Mouse (Mus musculus) stomach, embryonic 14.5 days (tissue): ENCODE measurements at regions not wholly inside any gene's neighbourhood (a gene's known extent, or its start where the extent isn't known, plus 50 kb on each side); places are given as distances from the start of the nearest gene placed in this dataset.
"Not testable (repeated sequence)": the region's sequence is repeated elsewhere in the genome, so short reads cannot be mapped to it uniquely, and the experiment has no call there.

ENCODE experiments used
- ATAC-seq: fragments of 200-750 bp; cut with Nextera tagmentation; 2 replicates; pipeline ENCODE4 v1.8.0; 2017; ENCODE audit warnings: low read depth, moderate TSS enrichment; ENCODE audit not compliant: insufficient number of reproducible peaks, insufficient read depth, low FRiP score
- H3K27ac ChIP-seq: fragments of 300-500 bp; sonication (generic); 2 replicates; pipeline ENCODE4 v1.5.1; 2014; ENCODE audit warnings: mild to moderate bottlenecking, low read length, moderate library complexity, mixed read lengths
- H3K27me3 ChIP-seq: fragments of 300-500 bp; sonication (generic); 2 replicates; pipeline ENCODE4 v1.6.1; 2014; ENCODE audit warnings: low read length, control low read depth, mixed read lengths; ENCODE audit not compliant: control insufficient read depth, insufficient read depth
- H3K36me3 ChIP-seq: fragments of 300-500 bp; sonication (generic); 2 replicates; pipeline ENCODE4 v1.6.1; 2014; ENCODE audit warnings: mild to moderate bottlenecking, control low read depth, low read length, moderate library complexity, mixed read lengths; ENCODE audit not compliant: control insufficient read depth, insufficient read depth
- H3K4me1 ChIP-seq: fragments of 300-500 bp; sonication (generic); 2 replicates; pipeline ENCODE4 v1.6.1; 2014; ENCODE audit warnings: low read length, control low read depth, mixed read lengths; ENCODE audit not compliant: control insufficient read depth, insufficient read depth
- H3K4me2 ChIP-seq: fragments of 300-500 bp; sonication (generic); replicated peaks from 2 replicates; pipeline ENCODE4 v1.6.1; 2014; ENCODE audit warnings: low read depth, low read length, control low read depth
- H3K4me3 ChIP-seq: fragments of 300-500 bp; sonication (generic); 2 replicates; pipeline ENCODE4 v1.5.1; 2014; ENCODE audit warnings: low read depth, low read length, control low read depth
- H3K9ac ChIP-seq: fragments of 300-500 bp; sonication (generic); replicated peaks from 2 replicates; pipeline ENCODE4 v1.6.1; 2014; ENCODE audit warnings: low read depth, mild to moderate bottlenecking, control low read depth, low read length, moderate library complexity, mixed read lengths
- H3K9me3 ChIP-seq: fragments of 300-500 bp; sonication (generic); 2 replicates; pipeline ENCODE4 v1.6.1; 2016; ENCODE audit warnings: low read depth, low read length, control low read depth; ENCODE audit not compliant: control insufficient read depth
- WGBS: fragments of 180-500 bp; shearing (Covaris S2); extraction: QIAGEN DNeasy Blood & Tissue Kit; methylation state at CpG from one replicate; pipeline ENCODE4 v1.1.7; 2014; 5-methylcytosine and 5-hydroxymethylcytosine counted together

GRCm38 (mm10) chr12:65371650-65372049 lies 146.3 kb downstream of the Wdr20rt start:
- Histone ChIP-seq H3K4me1 (no peaks in the 10 kb centered on the region), H3K9ac (no peak overlapping the region), H3K27ac (no peak overlapping the region), H3K36me3 (no peaks in the 10 kb centered on the region), H3K27me3 (no peaks in the 10 kb centered on the region), H3K4me2 (no peak overlapping the region), H3K4me3 (no peak overlapping the region), H3K9me3 (no peaks in the 10 kb centered on the region)
- no peak for ATAC-seq
- WGBS, result 80% methylated on average over 2 of the region's 2 CpGs

- no peak overlapping the region for H3K27ac ChIP-seq
- H3K9me3 ChIP-seq, result no peaks in the 10 kb centered on the region
- no peaks in the 10 kb centered on the region for H3K36me3 ChIP-seq
- no peak overlapping the region for H3K9ac ChIP-seq
- no peak overlapping the region for H3K4me3 ChIP-seq
- H3K4me2 ChIP-seq, result no peak overlapping the region
- H3K4me1 ChIP-seq, result no peaks in the 10 kb centered on the region
- no peaks in the 10 kb centered on the region for H3K27me3 ChIP-seq
- no peak for ATAC-seq
- WGBS, result 85% methylated on average over 1 of the region's 1 CpGs
Measured at GRCm38 (mm10) chr12:65379321-65379720, 154.0 kb downstream of the Wdr20rt start.

GRCm38 (mm10) chr12:65382118-65382791 lies 156.9 kb downstream of the Wdr20rt start:
- no peaks in the 10 kb centered on the region for H3K36me3 ChIP-seq
- ATAC-seq, result no peak
- 54% methylated on average over 5 of the region's 5 CpGs for WGBS
- H3K9me3 ChIP-seq, result no peaks in the 10 kb centered on the region
- no peak overlapping the region for H3K9ac ChIP-seq
- H3K4me3 ChIP-seq, result no peak overlapping the region
- no peaks in the 10 kb centered on the region for H3K4me1 ChIP-seq
- no peak overlapping the region for H3K4me2 ChIP-seq
- H3K27ac ChIP-seq, result no peak overlapping the region
- no peaks in the 10 kb centered on the region for H3K27me3 ChIP-seq

- H3K27ac ChIP-seq, H3K4me2 ChIP-seq, H3K4me1 ChIP-seq, H3K9ac ChIP-seq, H3K4me3 ChIP-seq, H3K9me3 ChIP-seq, H3K27me3 ChIP-seq, ATAC-seq, H3K36me3 ChIP-seq: not testable (repeated sequence)
- 91% methylated on average over 11 of the region's 11 CpGs for WGBS
Measured at GRCm38 (mm10) chr12:65382796-65383195, 157.5 kb downstream of the Wdr20rt start.

GRCm38 (mm10) chr12:65386005-65386645 lies 160.8 kb downstream of the Wdr20rt start:
- ATAC-seq, result no peak
- Histone ChIP-seq H3K4me2 (no peak overlapping the region), H3K4me1 (no peaks in the 10 kb centered on the region), H3K9ac (no peak overlapping the region), H3K9me3 (no peaks in the 10 kb centered on the region), H3K27ac (no peak overlapping the region), H3K27me3 (no peaks in the 10 kb centered on the region), H3K36me3 (no peaks in the 10 kb centered on the region), H3K4me3 (no peak overlapping the region)
- 57% methylated on average over 2 of the region's 2 CpGs for WGBS

- H3K27ac ChIP-seq, result no peak overlapping the region
- H3K9ac ChIP-seq, result no peak overlapping the region
- no peaks in the 10 kb centered on the region for H3K4me1 ChIP-seq
- no peaks in the 10 kb centered on the region for H3K27me3 ChIP-seq
- H3K4me2 ChIP-seq, result no peak overlapping the region
- no peaks in the 10 kb centered on the region for H3K36me3 ChIP-seq
- no peak for ATAC-seq
- no peak overlapping the region for H3K4me3 ChIP-seq
- H3K9me3 ChIP-seq, result no peaks in the 10 kb centered on the region
Measured at GRCm38 (mm10) chr12:65387042-65387441, 161.7 kb downstream of the Wdr20rt start.

- no peaks in the 10 kb centered on the region for H3K9me3 ChIP-seq
- WGBS, result 71% methylated on average over 2 of the region's 2 CpGs
- no peak overlapping the region for H3K4me3 ChIP-seq
- no peak overlapping the region for H3K9ac ChIP-seq
- H3K27me3 ChIP-seq, result no peaks in the 10 kb centered on the region
- ATAC-seq, result no peak
- no peak overlapping the region for H3K4me2 ChIP-seq
- no peaks in the 10 kb centered on the region for H3K4me1 ChIP-seq
- no peak overlapping the region for H3K27ac ChIP-seq
- no peaks in the 10 kb centered on the region for H3K36me3 ChIP-seq
Measured at GRCm38 (mm10) chr12:65389512-65389911, 164.2 kb downstream of the Wdr20rt start.

GRCm38 (mm10) chr12:65390330-65390729 lies 165.0 kb downstream of the Wdr20rt start:
- no peaks in the 10 kb centered on the region for H3K36me3 ChIP-seq
- H3K4me2 ChIP-seq, result no peak overlapping the region
- H3K4me1 ChIP-seq, result no peaks in the 10 kb centered on the region
- no peak for ATAC-seq
- H3K9me3 ChIP-seq, result no peaks in the 10 kb centered on the region
- H3K27ac ChIP-seq, result no peak overlapping the region
- H3K4me3 ChIP-seq, result no peak overlapping the region
- no peaks in the 10 kb centered on the region for H3K27me3 ChIP-seq
- no peak overlapping the region for H3K9ac ChIP-seq
- 92% methylated on average over 6 of the region's 6 CpGs for WGBS
